Mouse (Mus musculus) heart, postnatal 0 days (tissue): ENCODE results near the gene Gimap8.

Source experiments
- CTCF ChIP-seq: IDR thresholded peaks from 2 replicates; pipeline ENCODE4 v1.5.1; 2016; ENCODE audit warnings: antibody characterized with exemption, control low read depth, low read depth
- EP300 ChIP-seq: IDR thresholded peaks from 2 replicates; pipeline ENCODE4 v1.6.1; 2016; ENCODE audit warnings: antibody characterized with exemption, low read depth

DNA sequence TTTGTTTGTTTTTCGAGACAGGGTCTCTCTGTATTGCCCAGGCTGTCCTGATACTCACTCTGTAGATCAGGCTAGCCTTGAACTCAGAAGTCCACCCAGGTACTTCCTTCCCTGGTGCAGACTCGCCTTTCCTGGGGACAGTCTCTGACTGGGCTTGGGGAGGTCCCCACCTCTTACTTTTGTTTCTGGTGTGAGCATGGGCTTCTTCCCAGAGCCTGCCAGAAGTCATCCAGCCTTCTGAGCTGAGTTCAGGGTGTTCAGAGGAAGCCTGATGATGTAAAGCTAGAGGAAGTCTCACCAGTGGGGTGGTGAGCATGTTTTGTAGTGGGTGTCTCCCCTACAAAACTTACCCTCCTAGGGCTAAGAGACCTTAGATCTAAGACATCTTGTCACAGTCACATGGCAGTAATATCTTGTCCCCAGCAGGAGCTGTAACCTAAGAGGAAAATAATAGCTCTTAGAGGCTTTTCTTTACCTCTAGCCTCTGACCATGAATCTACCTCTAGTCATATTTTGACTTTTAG is 22.5 kb downstream of the Gimap8 start:
- TF ChIP-seq CTCF = no peak
- no peak for TF ChIP-seq EP300
